Mouse (Mus musculus) kidney, adult 8-10 months (tissue): ENCODE data around the gene Lgals2.

Experiments
- DNase-seq, 2 experiments: peaks; one replicate each; pipeline ENCODE4 v3.0.0; 2022

The Lgals2 gene

GRCm38 (mm10) chr15:78842371-78843163 lies 12.8 kb downstream of the Lgals2 start, which contains the start of gene Cdc42ep1:
Gene Cdc42ep1, plus strand, starts transcription at chr15:78842624.
- peak; percentile 55 to 65 for DNase-seq

DNA sequence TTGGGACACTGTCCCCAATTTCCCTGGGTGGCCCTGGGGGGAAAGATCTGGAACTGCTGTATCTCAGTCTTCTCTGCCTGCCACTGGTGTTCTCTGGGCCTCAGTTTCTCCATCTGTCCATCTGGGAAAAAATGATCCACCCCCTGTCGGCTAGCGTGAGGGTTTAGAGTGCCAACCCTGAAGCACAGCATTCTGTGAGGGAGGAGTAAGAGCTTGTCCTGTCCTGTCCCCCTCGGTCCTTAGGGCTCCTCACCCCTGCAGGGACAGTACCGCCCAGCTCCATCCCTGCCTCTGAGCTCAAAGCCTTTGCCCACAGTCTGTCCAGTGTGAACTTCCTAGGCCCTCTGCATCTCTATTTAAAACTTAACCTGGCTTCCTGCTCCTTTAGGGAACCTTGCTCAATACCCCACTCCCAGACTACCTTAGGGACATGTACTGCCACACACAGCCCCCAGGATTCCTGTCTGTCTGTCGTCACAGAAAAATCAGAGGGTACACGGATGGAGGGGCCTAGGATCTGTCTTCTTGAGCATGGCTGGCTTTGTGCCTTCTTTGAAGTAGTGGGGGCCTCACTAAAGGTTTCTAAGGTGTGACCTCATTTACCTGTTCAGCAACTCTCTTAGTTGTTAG lies 14.1 kb downstream of the Lgals2 start:
- no peak for DNase-seq

- DNase-seq, result no peak
Observed at GRCm38 (mm10) chr15:78840751-78841150, 14.6 kb downstream of the Lgals2 start.

DNA sequence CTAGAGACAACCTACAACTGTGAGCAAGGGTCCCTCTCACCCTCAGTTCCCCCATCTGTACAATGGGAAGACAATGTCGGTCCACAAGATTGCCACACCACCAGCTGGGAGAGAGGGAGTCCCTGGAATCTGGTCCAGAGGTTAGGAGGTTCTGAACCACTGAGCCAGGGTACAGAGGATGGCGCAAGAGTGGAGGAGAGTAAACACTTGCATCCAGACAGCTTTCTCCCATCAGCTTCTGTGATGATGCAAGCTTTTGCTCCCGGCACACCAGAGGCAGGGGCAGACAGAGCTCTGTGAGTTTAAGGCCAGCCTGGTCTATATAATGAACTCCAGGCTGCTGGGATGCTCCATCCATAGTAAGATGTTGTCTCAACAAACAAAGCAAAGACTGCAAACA lies 15.1 kb downstream of the Lgals2 start:
- DNase-seq, result no peak

- no peak for DNase-seq
Observed at GRCm38 (mm10) chr15:78839744-78840143, 15.6 kb downstream of the Lgals2 start.

GRCm38 (mm10) chr15:78836086-78836621 lies 19.2 kb downstream of the Lgals2 start:
- peak; percentile 68 to 76 for DNase-seq

DNA sequence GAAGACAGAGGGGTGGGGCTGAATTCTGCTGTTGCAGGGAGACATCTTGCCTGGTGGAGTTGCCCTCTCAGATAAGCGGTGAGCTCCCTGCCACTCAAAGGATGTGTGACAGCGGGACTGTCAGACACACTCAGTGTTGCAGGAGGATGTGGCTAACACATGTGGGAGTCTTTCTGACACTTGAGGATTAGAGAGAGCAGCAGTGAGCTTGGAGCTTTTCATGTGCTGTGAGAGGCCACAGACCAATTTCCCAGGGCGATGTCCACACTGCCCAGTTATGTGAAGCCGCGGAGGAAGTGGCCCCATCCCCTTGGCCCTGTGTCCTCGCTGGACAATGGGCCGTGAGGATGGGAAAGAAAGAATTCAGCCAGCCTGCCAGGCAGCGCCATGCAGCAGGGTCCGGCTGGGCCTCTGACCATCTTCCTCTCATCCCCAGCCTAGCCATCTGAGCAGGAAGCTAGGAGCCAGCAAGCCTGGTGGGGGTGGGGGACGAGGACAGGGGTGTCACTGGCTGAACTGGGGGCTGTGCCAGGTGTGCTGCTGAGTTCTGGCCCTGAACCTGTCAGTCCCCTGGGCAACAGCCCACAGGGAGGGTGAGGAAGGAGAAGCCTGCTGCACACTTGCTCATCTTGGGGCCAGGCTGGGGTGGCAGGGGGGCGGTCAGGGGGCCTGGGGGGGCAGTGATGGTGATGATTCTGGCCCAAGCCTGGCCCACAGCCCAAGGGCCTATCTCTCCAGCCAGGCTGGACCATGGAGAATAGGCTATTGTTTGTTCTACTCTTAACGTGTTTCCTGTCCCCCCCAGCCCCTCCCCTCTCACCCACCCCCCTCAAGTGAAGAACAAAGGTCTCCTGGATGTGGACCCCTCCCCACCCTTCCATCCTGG lies 19.9 kb downstream of the Lgals2 start:
- DNase-seq, result no peak

GRCm38 (mm10) chr15:78834233-78835005 lies 20.9 kb downstream of the Lgals2 start:
- no peak for DNase-seq

- no peak for DNase-seq
Observed at GRCm38 (mm10) chr15:78833582-78833981, 21.7 kb downstream of the Lgals2 start.

DNA sequence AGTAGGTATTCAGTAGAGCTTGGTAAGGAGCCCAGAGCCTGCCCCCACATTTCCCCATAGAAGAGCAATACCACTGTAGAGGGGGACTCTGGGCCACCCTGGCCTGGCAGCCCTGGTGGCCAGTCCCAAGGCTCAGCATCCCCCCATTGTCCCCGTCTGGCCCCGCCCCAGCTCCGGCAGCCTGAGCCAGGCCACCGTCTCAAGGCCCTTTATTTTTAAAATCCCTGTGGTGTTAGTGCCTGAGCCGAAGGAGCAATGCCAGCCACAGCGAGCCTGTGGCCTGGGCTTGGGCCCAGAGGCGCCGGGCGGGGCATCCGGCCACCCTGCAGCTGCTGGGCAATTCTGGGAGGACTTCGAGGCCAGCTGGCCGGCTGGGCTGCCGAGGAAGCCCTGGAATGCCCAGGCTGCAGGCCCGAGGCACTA lies 22.6 kb downstream of the Lgals2 start:
- DNase-seq, result peak; percentile 63 to 80

DNA sequence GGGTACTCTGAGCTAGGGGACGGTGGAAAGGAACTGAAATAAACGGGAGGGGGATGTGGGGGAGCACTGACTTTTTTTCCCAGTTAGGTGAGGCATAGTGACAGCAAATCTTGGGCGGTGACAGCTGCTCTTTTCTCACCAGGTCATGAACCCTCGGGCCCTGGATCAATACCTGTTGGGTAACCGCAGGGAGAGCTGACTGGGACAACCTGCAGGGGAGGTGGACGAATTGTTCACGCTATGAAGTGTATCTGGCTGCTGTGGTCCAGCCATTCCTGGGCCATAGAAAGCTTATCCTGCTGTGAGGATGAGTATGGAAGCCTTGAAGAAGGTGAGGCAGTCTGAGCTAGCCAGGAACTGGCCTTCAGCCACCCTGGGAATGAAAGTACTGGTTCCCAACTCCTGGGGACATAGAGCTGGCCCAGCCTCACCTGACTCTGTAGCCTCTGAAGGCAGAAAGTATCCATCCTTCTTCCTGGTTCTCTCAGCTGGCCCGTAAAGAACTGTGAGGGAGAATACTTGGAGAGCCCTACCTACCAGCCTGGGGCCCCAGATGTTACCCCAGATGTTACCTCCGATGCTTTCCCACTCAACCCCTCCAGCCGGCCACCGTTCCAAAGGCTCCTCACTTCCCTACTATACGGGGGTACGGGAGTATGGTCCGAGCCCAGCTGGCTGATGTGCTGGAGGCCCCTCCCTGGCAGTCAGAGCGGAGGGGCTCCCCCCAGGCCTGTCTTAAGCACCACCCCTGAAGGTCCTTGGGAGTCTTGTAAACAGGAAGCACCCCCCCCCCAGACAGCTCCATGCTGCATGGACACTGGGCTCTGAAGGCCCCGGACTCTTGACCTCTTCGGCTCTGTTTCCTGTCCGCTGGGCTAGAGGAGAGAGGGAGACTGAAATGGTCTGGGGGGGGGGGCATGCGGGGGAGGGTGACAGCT lies 23.3 kb downstream of the Lgals2 start:
- peak; percentile 54 to 72 for DNase-seq

GRCm38 (mm10) chr15:78830742-78831719 lies 24.3 kb downstream of the Lgals2 start:
- no peak for DNase-seq

DNA sequence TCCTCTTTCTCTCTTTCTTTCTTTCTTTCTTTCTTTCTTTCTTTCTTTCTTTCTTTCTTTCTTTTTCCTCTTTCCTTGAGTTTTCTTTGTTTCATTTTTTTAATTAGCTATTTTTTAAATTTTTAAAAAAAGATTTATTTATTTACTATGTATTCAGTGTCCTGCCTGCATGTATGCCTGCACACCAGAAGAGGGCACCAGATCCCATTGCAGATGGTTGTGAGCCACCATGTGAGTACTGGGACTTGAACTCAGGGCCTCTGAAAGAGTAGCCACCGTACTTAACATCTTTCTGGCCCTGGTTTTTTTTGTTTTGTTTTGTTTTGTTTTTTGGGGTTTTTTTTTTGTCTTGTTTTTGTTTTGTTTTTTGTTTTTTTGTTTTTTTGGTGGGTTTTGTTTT lies 25.7 kb downstream of the Lgals2 start:
- no peak for DNase-seq

DNA sequence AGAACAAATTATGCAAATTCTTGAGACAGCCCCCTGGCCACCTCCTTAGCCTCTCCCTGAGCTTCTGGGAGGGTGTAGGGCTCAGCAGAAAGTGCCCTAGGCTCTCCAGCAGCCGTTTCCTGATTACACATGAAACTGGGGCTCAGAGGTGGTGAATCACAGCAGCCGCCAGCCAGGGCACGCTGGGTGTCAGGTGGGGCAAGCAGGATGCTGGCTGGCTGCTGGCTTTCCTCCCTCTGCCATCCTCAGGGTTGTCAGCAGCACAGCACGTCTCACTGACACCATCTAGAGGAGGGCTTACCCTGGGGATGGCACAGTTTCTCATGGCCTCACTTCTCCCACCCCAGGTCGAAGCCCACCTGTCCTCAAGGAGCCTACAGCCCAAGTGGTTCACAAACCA lies 27.0 kb downstream of the Lgals2 start:
- no peak for DNase-seq

GRCm38 (mm10) chr15:78826213-78827204 lies 28.8 kb downstream of the Lgals2 start:
- peak in 1 of 2 experiments; percentile 72 for DNase-seq

GRCm38 (mm10) chr15:78816074-78816391 lies 39.3 kb downstream of the Lgals2 start:
- DNase-seq, result no peak

- no peak for DNase-seq
Observed at GRCm38 (mm10) chr15:78815314-78816073, 39.8 kb downstream of the Lgals2 start.

GRCm38 (mm10) chr15:78813603-78814002 lies 41.7 kb downstream of the Lgals2 start:
- no peak for DNase-seq
